Mouse (Mus musculus): ENCODE data around the gene Spin4. TPM values are rescaled to one million over a fixed set of nuclear protein-coding genes. Genes with fewer than 3 reads are reported as not detected.

Gene Spin4
- not detected in 4 replicates for total RNA-seq (2023)

GRCm38 (mm10) chrX:95026361-95026892, at the start of gene Spin4:
Gene Spin4, minus strand, starts transcription at chrX:95026682.

Other genes starting within 250 kb of the Spin4 start
- 0.39 to 1.8 TPM (median 0.89 TPM) in 4 replicates for gene Arhgef9, start 170.2 kb upstream of the Spin4 start, total RNA-seq (2023)